Mouse (Mus musculus): ENCODE measurements at regions not wholly inside any gene's neighbourhood (a gene's known extent, or its start where the extent isn't known, plus 50 kb on each side); places are given as distances from the start of the nearest gene placed in this dataset.

GRCm38 (mm10) chr2:171743111-171743510 lies 300.2 kb downstream of the Cbln4 start:
- no peak overlapping the region for H3K9ac ChIP-seq (ENCODE audit: low read depth, low read length)
- ATAC-seq: peak; percentile 86
- no peak overlapping the region for H3K4me3 ChIP-seq (ENCODE audit: low read length)
- no peaks in the 10 kb centered on the region for H3K4me1 ChIP-seq (ENCODE audit: control insufficient read depth, insufficient read depth, low read length)
- peak overlapping the region; percentile 52; the same call in 1 of the 2 replicates for H3K27ac ChIP-seq (ENCODE audit: low read length)
- H3K9me3 ChIP-seq (ENCODE audit: control insufficient read depth, low read length): no peaks in the 10 kb centered on the region
- H3K27me3 ChIP-seq (replicated peaks; ENCODE audit: control insufficient read depth, insufficient read depth, low read length): no peaks in the 10 kb centered on the region; the same call in 1 of the 2 replicates
- no peak overlapping the region for H3K4me2 ChIP-seq (ENCODE audit: low read depth, low read length)
- WGBS: 9% methylated on average over 2 of the region's 2 CpGs
- H3K36me3 ChIP-seq (ENCODE audit: control insufficient read depth, insufficient read depth, low read length): no peaks in the 10 kb centered on the region

DNA sequence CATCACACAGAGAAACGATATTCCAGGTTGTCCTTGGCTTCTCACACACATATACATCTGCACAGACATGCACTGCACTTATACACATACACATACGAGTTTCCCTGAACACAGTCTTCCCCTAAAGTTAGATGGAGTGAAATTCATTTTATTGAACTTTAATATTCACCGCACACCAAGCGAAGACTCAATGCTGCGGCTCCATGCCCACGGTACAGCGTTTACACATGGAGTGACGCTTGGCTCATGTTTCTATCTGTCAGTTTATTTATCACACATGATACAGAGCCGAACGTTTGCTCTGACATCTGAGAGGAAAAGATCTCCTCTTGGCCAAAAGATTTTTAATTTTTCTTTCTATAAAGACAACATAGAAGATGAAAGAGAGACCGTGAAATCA lies 300.6 kb downstream of the Cbln4 start:
- WGBS: 32% methylated on average over 11 of the region's 11 CpGs
- H3K4me1 ChIP-seq (ENCODE audit: control insufficient read depth, insufficient read depth, low read length): no peaks in the 10 kb centered on the region
- no peak overlapping the region; the same call in 1 of the 2 replicates for H3K27ac ChIP-seq (ENCODE audit: low read length)
- no peaks in the 10 kb centered on the region; the same call in 1 of the 2 replicates for H3K27me3 ChIP-seq (replicated peaks; ENCODE audit: control insufficient read depth, insufficient read depth, low read length)
- no peak overlapping the region for H3K4me3 ChIP-seq (ENCODE audit: low read length)
- H3K36me3 ChIP-seq (ENCODE audit: control insufficient read depth, insufficient read depth, low read length): no peaks in the 10 kb centered on the region
- H3K9me3 ChIP-seq (ENCODE audit: control insufficient read depth, low read length): no peaks in the 10 kb centered on the region
- H3K4me2 ChIP-seq (ENCODE audit: low read depth, low read length): no peak overlapping the region
- H3K9ac ChIP-seq (ENCODE audit: low read depth, low read length): no peak overlapping the region
- 0 out of 2 replicates have a peak, but pooled peaks have one; percentile 36 for ATAC-seq

DNA sequence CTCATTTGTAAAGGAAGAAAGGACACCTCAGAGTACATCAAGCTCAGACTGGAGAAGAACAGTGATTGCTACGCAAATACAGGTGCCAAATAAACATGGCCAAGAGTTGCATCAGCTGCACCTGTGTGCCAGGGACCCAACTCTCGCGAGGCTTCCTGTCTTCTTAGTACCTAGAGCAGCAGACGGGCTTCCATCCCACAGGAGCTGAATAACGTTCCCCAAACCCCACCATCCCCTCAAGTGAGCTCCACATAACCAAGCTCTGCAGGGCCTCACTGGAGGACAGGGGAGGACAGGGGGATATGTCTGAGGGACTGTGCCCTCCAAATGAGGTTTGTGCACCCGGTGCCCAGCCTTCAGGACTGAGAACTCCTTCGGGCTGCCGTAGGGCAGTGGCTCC lies 305.5 kb downstream of the Cbln4 start:
- no peaks in the 10 kb centered on the region for H3K9me3 ChIP-seq (ENCODE audit: control insufficient read depth, low read length)
- no peak for ATAC-seq
- no peak overlapping the region for H3K9ac ChIP-seq (ENCODE audit: low read depth, low read length)
- H3K4me2 ChIP-seq (ENCODE audit: low read depth, low read length): no peak overlapping the region
- no peaks in the 10 kb centered on the region for H3K36me3 ChIP-seq (ENCODE audit: control insufficient read depth, insufficient read depth, low read length)
- no peak overlapping the region for H3K4me3 ChIP-seq (ENCODE audit: low read length)
- H3K27ac ChIP-seq (ENCODE audit: low read length): no peak overlapping the region
- peaks cover 2% of the 10 kb centered on the region for H3K27me3 ChIP-seq (replicated peaks; ENCODE audit: control insufficient read depth, insufficient read depth, low read length)
- WGBS: 86% methylated on average over 8 of the region's 8 CpGs
- peaks cover 5% of the 10 kb centered on the region; the same call in 1 of the 2 replicates for H3K4me1 ChIP-seq (ENCODE audit: control insufficient read depth, insufficient read depth, low read length)

DNA sequence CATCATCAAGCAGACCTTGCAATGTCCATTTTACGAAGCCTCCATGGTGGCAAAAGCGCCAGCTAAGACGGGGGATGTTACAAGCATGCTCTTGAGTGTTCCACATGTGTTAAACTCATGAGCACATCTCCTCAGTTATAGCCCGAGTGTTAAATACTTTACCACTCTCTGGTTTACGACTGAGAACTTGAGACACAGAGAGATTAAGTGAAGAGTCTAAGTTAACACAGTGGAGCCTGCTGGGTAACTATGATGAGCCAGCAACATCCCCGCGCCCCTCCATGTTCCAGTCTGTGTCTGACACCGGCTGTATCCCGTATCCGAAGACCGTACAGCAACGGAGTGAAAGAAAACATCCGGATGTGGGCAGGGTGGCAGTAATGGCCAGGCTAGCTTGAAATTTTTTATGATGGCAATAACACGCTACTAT lies 308.2 kb downstream of the Cbln4 start:
- peaks cover 5% of the 10 kb centered on the region; the same call in 1 of the 2 replicates for H3K4me1 ChIP-seq (ENCODE audit: control insufficient read depth, insufficient read depth, low read length)
- no peak overlapping the region for H3K9ac ChIP-seq (ENCODE audit: low read depth, low read length)
- peaks cover 2% of the 10 kb centered on the region; the same call in 1 of the 2 replicates for H3K27me3 ChIP-seq (replicated peaks; ENCODE audit: control insufficient read depth, insufficient read depth, low read length)
- H3K4me2 ChIP-seq (ENCODE audit: low read depth, low read length): 0 out of 2 replicates have a peak overlapping the region, but pooled peaks have one; percentile 37
- no peaks in the 10 kb centered on the region for H3K9me3 ChIP-seq (ENCODE audit: control insufficient read depth, low read length)
- H3K36me3 ChIP-seq (ENCODE audit: control insufficient read depth, insufficient read depth, low read length): no peaks in the 10 kb centered on the region
- 29% methylated on average over 14 of the region's 14 CpGs for WGBS
- ATAC-seq: peak; percentile 84
- no peak overlapping the region for H3K4me3 ChIP-seq (ENCODE audit: low read length)
- H3K27ac ChIP-seq (ENCODE audit: low read length): no peak overlapping the region

DNA sequence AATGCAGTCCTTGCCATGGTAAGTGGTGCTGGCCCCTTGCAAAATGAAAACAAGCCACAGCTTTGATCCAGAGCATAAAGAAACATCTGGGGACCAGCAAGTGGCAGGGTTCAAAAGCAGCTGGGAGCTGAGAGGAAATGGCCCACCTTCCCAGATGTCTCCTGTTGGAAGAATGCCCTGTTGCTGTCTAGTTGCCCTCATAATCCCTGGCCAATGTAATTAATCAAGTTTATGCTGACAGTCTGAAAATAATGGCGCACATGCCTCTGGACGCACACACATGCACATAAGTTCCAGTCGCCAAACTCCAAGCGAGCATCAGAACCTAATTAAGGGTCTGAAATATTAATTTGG lies 308.7 kb downstream of the Cbln4 start:
- Histone ChIP-seq H3K4me1 (ENCODE audit: control insufficient read depth, insufficient read depth, low read length) (peaks cover 5% of the 10 kb centered on the region; the same call in 1 of the 2 replicates), H3K4me2 (ENCODE audit: low read depth, low read length) (no peak overlapping the region), H3K36me3 (ENCODE audit: control insufficient read depth, insufficient read depth, low read length) (no peaks in the 10 kb centered on the region), H3K27me3 (replicated peaks; ENCODE audit: control insufficient read depth, insufficient read depth, low read length) (peaks cover 2% of the 10 kb centered on the region; the same call in 1 of the 2 replicates), H3K27ac (ENCODE audit: low read length) (no peak overlapping the region), H3K4me3 (ENCODE audit: low read length) (no peak overlapping the region), H3K9me3 (ENCODE audit: control insufficient read depth, low read length) (no peaks in the 10 kb centered on the region), H3K9ac (ENCODE audit: low read depth, low read length) (no peak overlapping the region)
- WGBS: 55% methylated on average over 4 of the region's 4 CpGs
- ATAC-seq: no peak

DNA sequence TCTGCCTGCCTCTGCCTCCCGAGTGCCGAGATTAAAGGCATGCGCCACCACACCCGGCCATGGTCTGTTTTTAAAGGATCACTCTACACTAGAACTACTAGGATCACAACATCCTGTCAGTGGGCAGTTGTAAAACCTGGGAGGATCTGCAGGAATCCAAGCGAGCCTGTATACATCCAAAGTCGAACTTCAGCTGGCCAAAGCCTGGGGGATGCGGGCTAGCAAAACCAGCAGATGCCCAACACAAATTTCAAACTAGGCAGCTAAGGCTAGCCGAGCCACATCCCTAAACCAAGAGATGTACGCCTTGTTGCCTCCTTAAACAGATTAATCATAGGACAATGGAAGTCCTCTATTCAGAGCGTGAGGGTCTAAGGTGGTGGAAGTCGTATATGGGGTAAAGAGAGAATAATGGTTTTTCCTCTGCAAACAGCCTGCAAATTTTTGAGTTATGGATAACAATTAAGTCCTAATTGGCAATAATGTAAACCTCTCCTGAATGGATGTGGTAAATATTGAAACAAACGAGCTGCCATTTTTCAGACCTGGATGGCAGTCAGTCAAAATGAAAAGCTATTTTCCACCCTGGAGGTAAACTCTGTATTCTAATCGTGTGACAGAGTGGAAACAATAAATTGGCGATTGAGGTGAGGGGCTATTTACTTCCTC lies 309.2 kb downstream of the Cbln4 start:
- no peak overlapping the region for H3K27ac ChIP-seq (ENCODE audit: low read length)

GRCm38 (mm10) chr2:171719269-171719668 lies 324.0 kb downstream of the Cbln4 start:
- H3K27me3 ChIP-seq (replicated peaks; ENCODE audit: control insufficient read depth, insufficient read depth, low read length): no peaks in the 10 kb centered on the region
- no peaks in the 10 kb centered on the region for H3K36me3 ChIP-seq (ENCODE audit: control insufficient read depth, insufficient read depth, low read length)
- peak; percentile 57 for ATAC-seq
- H3K9me3 ChIP-seq (ENCODE audit: control insufficient read depth, low read length): no peaks in the 10 kb centered on the region
- no peak overlapping the region for H3K9ac ChIP-seq (ENCODE audit: low read depth, low read length)
- H3K4me3 ChIP-seq (ENCODE audit: low read length): no peak overlapping the region
- WGBS: 63% methylated on average over 5 of the region's 5 CpGs
- no peak overlapping the region; the same call in 1 of the 2 replicates for H3K27ac ChIP-seq (ENCODE audit: low read length)
- no peaks in the 10 kb centered on the region for H3K4me1 ChIP-seq (ENCODE audit: control insufficient read depth, insufficient read depth, low read length)
- H3K4me2 ChIP-seq (ENCODE audit: low read depth, low read length): no peak overlapping the region

More for the DNA sequence above, 309.2 kb downstream of the Cbln4 start:
- H3K36me3 ChIP-seq (ENCODE audit: control insufficient read depth, insufficient read depth, low read length): no peaks in the 10 kb centered on the region
- H3K4me2 ChIP-seq (ENCODE audit: low read depth, low read length): no peak overlapping the region
- 70% methylated on average over 14 of the region's 14 CpGs for WGBS
- H3K4me3 ChIP-seq (ENCODE audit: low read length): no peak overlapping the region
- no peak for ATAC-seq
- H3K27me3 ChIP-seq (replicated peaks; ENCODE audit: control insufficient read depth, insufficient read depth, low read length): peaks cover 2% of the 10 kb centered on the region; the same call in 1 of the 2 replicates
- no peaks in the 10 kb centered on the region for H3K9me3 ChIP-seq (ENCODE audit: control insufficient read depth, low read length)
- peaks cover 5% of the 10 kb centered on the region; the same call in 1 of the 2 replicates for H3K4me1 ChIP-seq (ENCODE audit: control insufficient read depth, insufficient read depth, low read length)
- no peak overlapping the region for H3K9ac ChIP-seq (ENCODE audit: low read depth, low read length)

- Histone ChIP-seq H3K27ac (ENCODE audit: low read length) (no peak overlapping the region), H3K36me3 (ENCODE audit: control insufficient read depth, insufficient read depth, low read length) (no peaks in the 10 kb centered on the region), H3K4me2 (ENCODE audit: low read depth, low read length) (no peak overlapping the region), H3K27me3 (replicated peaks; ENCODE audit: control insufficient read depth, insufficient read depth, low read length) (no peaks in the 10 kb centered on the region), H3K4me1 (ENCODE audit: control insufficient read depth, insufficient read depth, low read length) (no peaks in the 10 kb centered on the region), H3K9ac (ENCODE audit: low read depth, low read length) (no peak overlapping the region), H3K4me3 (ENCODE audit: low read length) (no peak overlapping the region), H3K9me3 (ENCODE audit: control insufficient read depth, low read length) (no peaks in the 10 kb centered on the region)
- peak; percentile 98 for ATAC-seq
- WGBS: 60% methylated on average over 5 of the region's 5 CpGs
These were observed 324.4 kb downstream of the Cbln4 start for GRCm38 (mm10) chr2:171718855-171719254.

DNA sequence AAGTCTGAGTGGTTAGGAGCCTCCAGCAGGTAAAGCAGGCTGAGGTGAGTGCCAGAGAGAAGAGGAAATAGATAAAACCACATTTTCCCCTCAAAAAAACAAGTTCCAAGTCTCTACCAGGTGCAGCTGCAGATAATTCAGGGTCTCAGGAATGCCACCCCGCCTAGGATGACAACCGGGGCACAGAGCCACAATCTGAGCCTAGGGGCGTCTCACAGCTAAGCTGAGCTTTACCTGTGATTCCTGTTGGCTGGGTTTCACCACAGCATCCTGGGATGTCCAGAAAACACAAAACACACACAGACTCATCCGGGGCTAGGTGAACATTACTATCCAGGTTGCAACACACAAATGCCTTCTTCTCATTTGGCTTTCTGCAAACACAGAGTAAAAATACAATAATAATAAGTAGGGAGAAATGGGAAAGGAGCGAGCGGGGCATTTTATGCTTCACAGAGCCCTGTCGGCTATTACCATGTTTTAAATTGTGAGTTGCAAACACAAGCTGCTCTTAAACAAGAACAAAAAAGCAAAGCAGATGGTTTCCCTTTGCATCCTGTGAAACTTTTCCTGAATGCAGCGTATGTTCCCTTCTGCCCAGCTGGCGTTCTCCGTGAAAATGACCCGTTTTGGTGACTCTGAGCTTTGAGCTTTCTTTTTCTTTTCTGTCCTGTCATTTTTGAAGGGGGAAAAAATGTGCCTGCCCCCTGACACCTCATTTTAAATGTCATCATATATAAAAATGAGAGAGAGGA lies 330.3 kb downstream of the Cbln4 start:
- no peak for ATAC-seq
- H3K36me3 ChIP-seq (ENCODE audit: control insufficient read depth, insufficient read depth, low read length): no peaks in the 10 kb centered on the region
- H3K9ac ChIP-seq (ENCODE audit: low read depth, low read length): no peak overlapping the region
- WGBS: 73% methylated on average over 11 of the region's 11 CpGs
- no peaks in the 10 kb centered on the region for H3K27me3 ChIP-seq (replicated peaks; ENCODE audit: control insufficient read depth, insufficient read depth, low read length)
- no peak overlapping the region for H3K27ac ChIP-seq (ENCODE audit: low read length)
- no peak overlapping the region for H3K4me3 ChIP-seq (ENCODE audit: low read length)
- no peak overlapping the region for H3K4me2 ChIP-seq (ENCODE audit: low read depth, low read length)
- no peaks in the 10 kb centered on the region for H3K4me1 ChIP-seq (ENCODE audit: control insufficient read depth, insufficient read depth, low read length)
- H3K9me3 ChIP-seq (ENCODE audit: control insufficient read depth, low read length): no peaks in the 10 kb centered on the region

Data from intestine, embryonic 16.5 days (tissue).